Mouse (Mus musculus) ZHBTc4 (cell line): Measurements from ENCODE around the gene Ckb.
"Not testable (repeated sequence)": the region's sequence is repeated elsewhere in the genome, so short reads cannot be mapped to it uniquely, and the experiment has no call there.

ENCODE experiments used
- DNase-seq: peaks from one replicate; pipeline ENCODE4 v3.0.0-alpha.2; 2011; ENCODE audit warnings: low read depth, low spot score

Ckb gene

DNA sequence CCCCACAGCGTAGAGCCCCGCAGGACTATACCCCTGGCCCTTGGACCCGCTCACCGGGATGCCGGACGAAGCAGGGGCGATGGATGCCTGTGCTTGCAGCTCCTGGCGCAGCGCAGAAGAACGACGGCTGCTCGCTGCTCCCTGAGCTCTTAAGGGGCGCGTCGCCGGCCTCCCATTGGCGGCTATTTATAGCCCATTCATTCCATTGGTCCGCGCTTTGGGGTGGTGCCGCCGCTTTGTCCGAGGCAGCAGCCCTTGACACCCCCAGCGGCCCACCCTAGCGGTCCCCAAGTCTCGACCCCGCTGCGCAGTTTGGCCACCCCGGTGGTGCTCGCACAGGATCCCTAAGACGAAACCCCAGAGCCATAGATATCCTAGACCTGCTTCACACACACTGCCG lies at the start of gene Ckb:
Gene Ckb, minus strand, starts transcription at position 163 of the 400 bp plus-strand sequence.
- DNase-seq = peak; percentile 93

DNA sequence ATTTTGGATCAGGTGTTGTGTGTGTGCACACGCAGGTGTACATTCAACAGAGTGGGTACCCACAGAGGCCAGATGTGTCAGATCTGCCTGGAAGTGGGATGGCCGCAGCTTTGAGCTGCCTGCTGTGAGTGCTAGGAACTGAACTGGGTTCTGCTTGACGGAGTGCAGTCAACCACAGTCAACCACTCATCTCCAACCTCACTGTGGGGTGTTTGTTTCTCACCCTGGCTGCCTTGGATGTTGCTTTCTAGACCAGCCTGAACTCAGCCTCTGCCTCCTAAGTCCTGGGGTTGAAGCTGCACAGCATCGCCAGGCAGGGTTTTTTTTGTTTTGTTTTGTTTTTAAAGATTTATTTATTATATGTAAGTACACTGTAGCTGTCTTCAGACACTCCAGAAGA lies 48.1 kb upstream of the Ckb start:
- DNase-seq = no peak

DNA sequence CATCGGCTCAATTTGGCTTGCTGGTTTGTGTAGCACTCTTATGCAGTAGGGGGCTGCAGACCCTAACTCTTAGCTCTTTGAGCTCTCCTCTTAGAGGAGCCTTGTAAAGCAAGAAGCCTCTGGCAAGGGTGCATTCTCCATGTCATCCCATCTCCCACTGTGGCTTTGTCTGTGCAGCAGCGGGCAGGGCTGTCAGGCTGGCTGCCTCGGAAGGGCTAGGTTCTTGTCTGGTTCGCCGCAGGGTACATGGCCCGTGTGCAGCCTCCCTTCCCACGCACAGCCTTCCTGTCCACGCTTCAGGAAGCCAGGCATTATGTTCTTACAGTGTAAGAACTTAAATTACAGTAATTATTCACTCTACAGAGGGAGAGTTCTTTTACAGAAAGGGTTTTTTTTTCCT lies 46.5 kb upstream of the Ckb start:
- no peak for DNase-seq

DNA sequence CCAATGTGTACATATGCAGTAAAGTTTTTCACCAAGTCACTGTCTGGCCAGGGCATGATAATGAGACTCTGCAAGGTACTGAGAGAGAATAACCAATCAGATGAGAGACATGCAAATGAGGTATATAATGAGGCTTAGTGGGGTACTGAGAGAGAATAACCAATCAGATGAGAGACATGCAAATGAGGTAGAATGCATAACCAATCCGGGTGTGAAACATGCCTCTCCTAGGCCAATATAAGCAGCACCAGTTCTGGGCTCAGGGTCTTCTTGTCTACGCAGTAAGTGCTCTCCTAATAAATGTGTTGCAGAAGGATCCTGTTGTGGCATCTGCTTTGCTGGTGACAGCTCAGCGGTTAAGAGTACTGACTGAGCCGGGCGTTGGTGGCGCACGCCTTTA lies 44.4 kb upstream of the Ckb start:
- DNase-seq = peak; percentile 70

DNA sequence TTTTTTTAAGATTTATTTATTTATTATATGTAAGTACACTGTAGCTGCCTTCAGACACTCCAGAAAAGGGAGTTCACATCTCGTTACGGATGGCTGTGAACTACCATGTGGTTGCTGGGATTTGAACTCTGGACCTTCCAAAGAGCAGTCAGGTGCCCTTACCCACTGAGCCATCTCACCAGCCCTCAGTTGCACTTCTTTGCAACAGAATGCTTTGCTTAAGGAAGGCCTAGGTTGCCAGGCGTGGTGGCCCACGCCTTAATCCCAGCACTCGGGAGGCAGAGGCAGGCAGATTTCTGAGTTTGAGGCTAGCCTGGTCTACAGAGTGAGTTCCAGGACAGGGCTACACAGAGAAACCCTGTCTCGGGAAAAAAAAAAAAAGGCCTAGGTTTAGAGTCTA lies 41.7 kb upstream of the Ckb start:
- not testable (repeated sequence) for DNase-seq

DNA sequence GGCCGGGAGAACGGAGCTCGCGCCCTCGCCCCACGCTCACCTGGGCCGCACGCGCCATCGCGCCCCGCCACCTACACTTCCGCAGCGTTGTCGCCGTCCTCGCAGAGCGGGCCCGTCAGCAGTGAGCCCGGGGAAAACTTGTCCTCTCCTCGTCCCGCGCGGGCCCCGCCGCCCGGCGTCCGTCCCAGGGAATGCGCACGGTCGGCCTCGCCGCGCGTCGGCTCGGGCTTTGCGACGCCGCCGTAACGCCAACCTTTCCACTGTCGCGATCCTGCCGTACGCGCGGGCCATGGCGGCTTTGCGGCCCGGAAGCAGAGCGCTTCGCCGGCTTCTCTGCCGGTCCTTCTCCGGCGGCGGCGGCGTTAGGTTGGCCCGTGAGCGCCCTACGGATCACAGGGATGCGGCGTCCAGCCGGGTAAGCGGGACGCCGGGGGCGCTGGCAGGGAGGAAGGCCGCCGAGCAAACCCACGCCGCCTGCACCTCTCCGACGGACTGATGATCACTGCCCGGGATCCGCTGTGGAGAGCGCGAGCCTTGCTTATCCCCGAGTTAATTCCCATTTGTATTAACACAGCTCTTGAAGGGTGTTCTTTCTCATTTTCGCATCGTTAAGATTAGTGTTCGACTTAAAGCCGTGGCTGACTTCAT lies 41.0 kb upstream of the Ckb start, which contains the start of the genes Bag5 and Apopt1:
Gene Bag5, minus strand, starts transcription at position 254 of the 648 bp plus-strand sequence.
Gene Apopt1, plus strand, starts transcription at position 258 of the 648 bp plus-strand sequence.
- DNase-seq = peak; percentile 96

DNA sequence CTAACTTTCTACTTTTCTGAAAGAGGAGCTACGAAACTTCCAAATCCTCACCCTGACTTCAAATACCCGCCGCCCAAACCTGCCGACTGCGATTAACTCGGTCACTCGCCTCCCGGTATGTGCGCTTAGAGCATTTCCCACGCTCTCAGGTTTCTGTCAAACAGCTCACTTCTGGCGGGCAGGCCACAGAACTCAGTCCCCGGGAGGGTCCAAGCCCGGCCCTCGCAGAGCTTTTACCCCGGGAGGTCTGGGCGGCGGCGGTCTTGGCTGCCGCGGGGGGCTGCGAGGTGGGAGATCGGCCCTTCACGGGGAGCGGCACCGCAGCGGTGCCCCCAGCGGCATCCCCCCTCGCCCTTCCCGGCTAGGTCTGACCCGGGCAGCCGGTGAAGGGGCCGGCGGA lies 40.3 kb upstream of the Ckb start:
- DNase-seq = peak; percentile 62

DNA sequence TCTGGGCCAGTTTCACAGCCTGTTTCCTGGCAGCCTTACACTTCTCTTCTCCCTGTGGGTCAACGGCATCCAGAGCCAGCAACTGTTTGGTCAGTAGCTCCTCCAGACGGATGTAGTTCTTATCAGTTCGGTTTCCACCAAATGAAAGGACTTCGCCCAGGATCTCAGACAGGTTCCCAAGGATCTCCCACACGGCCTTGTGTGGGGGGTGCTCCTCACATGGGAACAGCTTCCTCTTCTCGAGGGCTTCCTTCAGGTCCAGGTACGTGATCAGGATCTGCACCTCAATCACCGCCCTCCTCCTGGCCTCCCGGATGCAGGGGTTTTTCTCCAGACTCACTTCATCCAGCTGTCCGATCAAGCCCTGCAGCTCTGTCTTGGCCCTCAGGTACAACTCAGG lies 38.0 kb upstream of the Ckb start:
- no peak for DNase-seq

DNA sequence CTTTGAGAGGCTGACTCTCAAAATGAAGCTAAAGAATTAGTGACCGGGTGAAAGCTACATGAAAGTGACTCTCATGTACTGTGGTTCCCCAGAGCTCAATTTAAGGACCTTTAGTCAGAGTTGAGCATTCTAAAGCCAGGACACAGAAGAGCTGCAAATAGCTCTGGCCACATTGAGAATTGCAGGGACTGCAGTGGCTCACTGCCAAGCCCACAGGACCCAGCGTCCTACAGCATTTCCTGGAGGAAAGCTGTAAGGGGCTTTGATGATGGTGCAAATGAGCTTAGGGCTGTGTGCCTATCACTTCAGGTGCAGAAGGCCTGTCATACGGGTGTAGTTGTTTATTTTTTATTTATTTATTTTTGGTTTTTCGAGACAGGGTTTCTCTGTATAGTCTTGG lies 36.0 kb upstream of the Ckb start:
- no peak for DNase-seq

DNA sequence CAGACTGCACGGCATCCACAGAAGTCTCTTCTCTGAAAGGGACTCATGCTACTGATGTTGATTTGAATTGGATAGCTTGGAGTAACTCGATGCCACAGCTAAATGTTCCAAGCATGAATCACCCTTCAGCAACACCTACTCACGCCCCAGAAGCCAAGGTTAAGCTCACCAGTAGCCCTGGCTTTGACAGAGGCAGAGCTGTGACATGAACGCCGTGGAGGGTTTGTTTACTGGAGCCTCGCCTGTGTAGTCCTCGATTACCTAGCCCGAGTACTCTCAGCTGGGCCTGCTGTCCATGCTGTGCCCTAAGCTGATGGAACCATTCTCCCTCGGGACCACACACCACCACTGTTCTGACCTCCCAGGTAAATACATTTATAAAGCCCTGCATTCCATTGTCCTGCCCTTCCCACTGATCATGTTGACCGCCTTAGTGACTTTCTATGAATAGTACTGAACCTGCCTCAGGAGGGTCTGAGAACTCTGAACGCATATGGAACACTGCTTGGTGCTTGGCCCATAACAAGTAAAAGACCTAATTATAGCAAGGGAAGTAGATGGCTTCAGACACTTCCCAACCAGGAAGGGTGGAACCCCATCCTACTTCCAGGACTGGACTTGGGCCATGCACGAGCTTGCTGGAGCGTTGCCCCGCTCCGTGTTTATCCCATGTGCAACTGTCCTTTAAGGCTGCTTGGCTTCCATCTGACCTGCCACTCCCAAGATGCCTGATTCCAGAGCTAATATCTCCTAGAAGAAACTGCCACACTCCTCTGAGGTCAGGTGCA lies 33.2 kb upstream of the Ckb start:
- no peak for DNase-seq

DNA sequence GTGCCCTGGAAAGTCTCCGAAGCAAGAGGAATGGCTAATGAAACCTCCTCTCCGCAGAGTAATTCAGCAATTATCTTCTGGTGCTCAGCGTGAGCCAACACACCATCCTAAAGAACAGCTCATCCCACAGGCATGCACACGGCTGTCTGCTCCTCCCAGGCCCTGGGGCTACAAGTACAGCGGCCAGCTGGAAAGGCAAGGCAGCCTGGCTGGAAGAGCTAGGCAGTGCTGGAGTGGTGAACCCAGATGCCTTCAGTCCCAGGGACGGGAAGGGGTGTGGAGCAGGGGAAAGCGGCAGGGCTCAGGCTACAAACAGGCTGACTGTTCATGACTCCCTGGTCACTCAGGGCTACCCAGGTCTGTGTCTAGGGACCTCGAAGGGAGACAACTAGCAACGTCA lies 32.5 kb upstream of the Ckb start:
- peak; percentile 85 for DNase-seq

DNA sequence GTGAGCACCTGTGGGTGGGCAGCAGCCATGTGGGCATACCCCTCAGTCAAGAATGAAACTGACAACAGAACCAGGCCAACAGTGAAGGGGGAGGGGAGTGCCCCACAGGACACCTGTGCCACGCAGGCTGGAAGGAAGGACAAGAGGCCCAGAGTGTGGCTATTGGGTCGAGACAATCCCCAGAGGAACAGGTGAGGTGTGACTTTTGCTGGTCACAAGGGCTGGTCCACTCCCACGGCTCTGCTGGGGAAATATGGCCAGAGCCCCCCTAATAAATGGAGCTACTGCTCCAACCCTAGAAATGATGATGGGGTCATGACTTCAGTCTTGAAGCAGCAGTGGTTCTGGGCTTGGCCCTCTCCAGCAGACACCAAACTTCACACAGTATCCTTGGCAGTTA lies 31.2 kb upstream of the Ckb start:
- no peak for DNase-seq

DNA sequence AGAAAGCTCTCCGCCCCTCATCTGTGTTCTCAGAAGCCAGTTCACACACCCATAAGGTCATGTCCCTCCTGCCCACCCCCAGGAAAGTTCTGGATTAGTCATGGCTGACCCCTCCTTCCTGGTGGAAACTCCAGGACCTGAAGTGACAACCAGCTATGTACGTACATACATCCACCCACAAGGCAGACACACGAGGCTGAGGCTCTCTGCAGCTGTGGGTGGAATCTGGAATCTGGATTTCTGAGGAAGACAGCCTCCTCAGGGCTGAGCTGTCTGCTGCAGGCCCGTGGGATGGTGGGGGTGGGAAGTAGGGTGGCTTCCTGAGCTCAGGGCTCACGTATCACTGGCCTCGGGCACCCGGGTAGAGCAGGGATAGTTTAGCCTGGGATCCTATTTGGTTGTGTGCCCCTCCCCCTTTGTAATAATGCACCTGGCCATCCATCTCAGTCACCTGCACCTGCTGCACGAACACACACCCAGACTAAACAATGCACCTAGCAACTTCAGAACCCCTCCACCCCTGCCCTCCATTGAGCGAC lies 28.9 kb upstream of the Ckb start:
- no peak for DNase-seq

DNA sequence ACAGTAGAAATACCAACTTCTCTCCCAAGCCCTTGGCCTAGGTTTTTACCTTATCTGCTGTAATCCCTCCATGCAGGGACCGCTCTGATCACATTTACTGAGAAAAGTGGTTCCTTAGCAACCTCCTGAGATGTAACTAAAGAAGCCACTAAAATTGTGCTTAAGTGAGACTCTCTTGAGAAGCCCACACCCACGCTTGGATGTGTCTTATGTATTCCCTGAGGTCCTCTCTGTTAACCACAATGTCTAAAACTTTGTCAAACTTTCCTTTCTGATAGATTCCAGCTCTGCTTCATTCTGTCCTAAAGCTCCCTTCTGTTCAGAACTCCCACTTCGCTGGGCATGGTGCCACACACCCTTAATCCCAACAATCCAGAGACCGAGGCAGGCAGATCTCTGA lies 27.4 kb upstream of the Ckb start:
- DNase-seq = no peak

DNA sequence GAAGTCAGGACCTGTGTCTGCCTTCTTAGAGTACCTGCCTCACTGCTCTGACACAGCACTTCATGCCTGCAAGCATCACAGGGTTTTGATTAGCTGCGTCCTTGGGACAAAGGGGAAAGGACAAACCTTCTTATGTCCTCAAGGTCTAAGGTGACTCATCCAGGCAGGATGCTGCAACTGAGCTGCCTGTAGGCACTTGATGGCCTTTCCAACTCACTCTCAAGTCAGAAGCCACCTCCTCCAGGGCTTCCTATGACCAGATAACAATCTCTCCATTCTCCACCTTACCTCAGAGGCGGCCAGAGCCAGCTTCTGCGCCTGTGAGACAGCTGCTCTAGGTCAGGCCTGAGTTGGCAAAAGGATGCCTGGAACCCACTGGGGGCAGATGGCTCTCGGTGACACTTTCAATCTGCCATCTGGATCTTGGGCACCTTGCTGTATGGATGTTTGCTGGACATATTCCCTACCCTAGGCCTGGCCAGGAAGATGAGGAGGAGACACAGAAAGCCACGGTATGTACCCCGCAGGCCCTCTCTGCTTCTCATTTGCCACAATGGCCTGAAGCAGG lies 26.3 kb upstream of the Ckb start:
- no peak for DNase-seq

DNA sequence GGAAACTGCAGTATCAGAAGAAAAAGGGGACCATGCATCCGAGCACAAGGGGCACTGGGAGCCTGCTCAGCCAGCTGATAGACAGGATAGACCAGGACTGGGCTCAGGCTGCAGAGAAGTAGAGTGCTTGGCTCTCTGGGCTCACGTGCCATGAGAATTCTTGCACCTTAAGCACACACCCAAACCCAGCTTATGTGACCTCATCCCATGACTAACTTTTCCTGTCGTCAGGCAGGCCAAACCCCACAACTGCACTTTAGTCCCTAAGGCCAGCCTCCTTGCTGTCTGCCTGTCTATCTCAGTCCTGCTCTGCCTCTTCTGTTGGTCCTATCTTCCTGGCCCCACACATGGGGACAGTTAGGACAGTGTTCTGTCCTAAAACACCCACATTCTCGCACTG lies 25.6 kb upstream of the Ckb start:
- DNase-seq = no peak

DNA sequence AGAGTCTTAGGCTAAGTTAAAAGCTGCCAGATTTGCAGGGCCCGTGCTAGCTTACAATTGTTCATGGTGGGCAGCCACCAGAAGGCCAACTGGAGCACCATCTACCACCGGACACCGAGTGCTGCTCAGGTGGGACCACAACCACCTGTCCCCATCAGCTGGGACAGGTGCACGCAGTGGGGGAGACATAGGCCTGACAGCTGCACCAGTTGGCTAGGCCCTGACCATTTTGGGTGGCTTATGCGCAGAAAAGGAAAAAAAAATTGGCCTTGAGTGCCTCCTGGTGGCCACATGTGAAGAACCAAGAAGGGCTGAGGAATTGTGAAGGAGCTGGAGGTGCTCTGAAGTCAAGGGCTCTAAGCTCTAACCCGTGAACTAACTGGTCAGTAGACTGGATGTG lies 24.1 kb upstream of the Ckb start:
- peak; percentile 87 for DNase-seq

DNA sequence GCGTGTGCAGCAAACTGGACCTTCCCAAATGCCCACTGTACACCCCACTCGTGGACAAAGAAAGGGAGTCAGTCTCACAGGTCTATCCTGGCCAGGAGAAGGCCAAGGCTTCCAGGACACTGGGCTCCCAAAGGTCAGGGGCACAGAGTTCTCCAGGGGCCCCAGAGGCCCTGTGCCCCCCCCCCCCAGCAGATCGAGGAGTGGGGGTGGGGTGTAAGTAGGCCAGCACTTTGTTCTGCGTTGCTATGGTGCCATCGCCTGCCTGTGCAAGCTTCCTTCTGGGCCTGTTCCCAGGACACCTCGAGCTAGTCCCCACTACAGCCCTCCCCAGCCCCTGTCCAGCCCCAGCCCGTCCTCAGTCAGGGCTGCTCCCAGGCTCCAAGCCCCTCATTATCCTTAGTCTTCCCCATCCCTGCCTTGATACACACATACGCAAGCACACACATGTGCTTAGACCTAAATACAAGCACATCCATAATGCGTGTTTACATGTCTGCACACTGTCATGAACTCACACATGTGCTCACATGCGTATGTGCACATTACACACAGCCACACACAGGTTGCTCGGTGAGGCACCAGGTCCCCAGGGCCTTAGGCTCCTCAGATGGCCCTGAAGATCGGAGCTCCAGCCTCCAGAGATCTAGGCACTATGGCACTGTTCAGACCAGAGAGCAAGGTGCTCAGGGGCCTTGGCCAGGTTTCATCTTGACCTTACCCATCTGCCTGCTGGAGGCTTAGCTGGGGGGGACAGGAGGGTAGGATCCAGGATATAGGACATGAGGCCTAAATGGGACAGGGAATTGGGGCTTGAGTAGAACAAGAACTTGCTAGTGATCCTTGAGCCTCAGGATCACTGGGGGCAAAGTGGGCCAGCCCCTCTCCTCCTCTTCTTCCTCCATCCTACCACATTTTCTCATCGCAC lies 23.0 kb upstream of the Ckb start:
- no peak for DNase-seq

DNA sequence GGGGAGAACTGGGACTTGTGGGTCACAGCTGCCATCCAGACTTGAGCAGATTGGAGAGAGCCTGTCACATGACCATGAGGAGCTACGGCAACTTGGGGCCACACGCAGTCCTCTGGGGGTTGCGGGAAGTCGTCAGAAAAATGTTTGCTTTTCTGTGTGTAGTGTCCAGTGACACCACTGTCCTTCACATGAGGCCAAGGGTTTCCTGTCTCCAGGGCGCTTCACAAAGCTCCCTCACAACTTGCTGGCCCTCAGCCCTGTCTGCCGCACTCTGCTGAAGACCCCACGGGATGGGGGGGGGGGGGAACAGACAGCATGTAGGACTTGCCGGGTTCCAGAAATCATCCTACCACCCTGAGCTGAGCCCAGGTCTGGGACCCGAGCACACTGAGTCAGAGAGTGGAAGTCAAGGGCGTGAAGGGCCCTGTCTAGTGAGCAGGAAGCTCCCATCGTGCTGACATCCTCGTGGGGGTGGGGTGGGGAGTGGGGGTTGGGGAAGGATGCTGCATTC lies 22.2 kb upstream of the Ckb start:
- DNase-seq = no peak

DNA sequence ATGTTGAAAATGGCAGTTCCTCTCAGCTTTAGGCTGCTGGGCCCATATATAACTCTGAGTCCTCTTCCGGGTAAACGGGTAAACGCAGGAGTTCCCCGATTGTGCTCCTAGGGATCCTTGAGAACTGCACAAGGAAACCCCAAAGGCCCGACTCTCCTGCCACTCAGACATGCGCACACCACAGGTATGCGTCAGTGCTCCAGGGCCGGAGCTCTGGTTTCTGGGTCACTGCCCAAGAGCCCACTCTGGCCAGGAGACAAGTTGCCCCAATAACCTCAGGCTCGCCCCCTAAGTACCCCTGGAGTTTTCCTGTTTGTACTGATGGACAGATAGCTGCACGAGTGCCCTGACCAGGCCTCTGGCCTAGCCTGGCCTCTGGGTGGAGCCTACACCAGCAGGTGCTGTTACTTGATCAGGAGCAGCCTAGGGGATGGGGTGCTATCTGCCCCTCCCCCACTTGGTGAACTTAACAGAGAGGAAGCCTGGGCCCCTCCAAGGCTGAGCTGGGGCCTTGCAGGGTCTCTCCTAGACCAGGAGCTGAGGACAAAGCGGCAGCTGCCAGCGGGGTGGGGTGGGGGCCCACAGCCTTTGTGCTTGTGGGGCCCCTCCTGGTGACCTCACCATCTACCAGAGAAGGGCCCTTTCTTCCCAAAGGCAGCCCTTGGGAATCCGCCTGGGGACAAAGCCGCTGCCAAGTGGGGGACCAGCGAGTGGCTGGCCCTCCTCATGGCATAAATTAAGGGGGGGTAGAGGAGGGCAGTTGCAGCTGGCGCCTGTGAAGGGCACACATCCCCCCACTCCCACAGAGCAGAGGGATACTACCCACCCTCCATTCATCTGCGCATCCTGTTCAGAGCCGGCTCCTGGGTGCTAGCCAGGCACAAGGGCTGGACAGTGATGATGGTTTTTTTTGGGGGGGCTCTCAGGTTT lies 21.5 kb upstream of the Ckb start:
- no peak for DNase-seq
